Mouse (Mus musculus) hindbrain, embryonic 16.5 days (tissue): Measurements from ENCODE around the gene Stk11. TPM values are rescaled to one million over a fixed set of nuclear protein-coding genes. Genes with fewer than 3 reads are reported as not detected.

Experiments used
- ATAC-seq: fragments of 200-750 bp; cut with Nextera tagmentation; 2 replicates; pipeline ENCODE4 v1.8.0; 2017; ENCODE audit warnings: moderate TSS enrichment, moderate library complexity
- H3K27ac ChIP-seq: fragments of 300-500 bp; sonication (generic); 2 replicates; pipeline ENCODE4 v1.5.1; 2014; ENCODE audit warnings: low read depth, mild to moderate bottlenecking, control low read depth, low read length, moderate library complexity
- H3K27me3 ChIP-seq: fragments of 300-500 bp; sonication (generic); replicated peaks from 2 replicates; pipeline ENCODE4 v1.6.1; 2014; ENCODE audit warnings: low read length; ENCODE audit not compliant: control insufficient read depth, insufficient read depth
- H3K36me3 ChIP-seq: fragments of 300-500 bp; sonication (generic); 2 replicates; pipeline ENCODE4 v1.6.1; 2014; ENCODE audit warnings: mild to moderate bottlenecking, low read length, moderate library complexity, mixed read lengths; ENCODE audit not compliant: control insufficient read depth, insufficient read depth
- H3K4me1 ChIP-seq: fragments of 300-500 bp; sonication (generic); 2 replicates; pipeline ENCODE4 v1.6.1; 2014; ENCODE audit warnings: low read depth, low read length; ENCODE audit not compliant: control insufficient read depth, insufficient read depth
- H3K4me2 ChIP-seq: fragments of 300-500 bp; sonication (generic); 2 replicates; pipeline ENCODE4 v1.6.1; 2014; ENCODE audit warnings: mild to moderate bottlenecking, low read length, control low read depth, moderate library complexity
- H3K4me3 ChIP-seq: fragments of 300-500 bp; sonication (generic); 2 replicates; pipeline ENCODE4 v1.5.1; 2014; ENCODE audit warnings: mild to moderate bottlenecking, low read length, control low read depth, moderate library complexity
- H3K9ac ChIP-seq: fragments of 300-500 bp; sonication (generic); 2 replicates; pipeline ENCODE4 v1.6.1; 2014; ENCODE audit warnings: low read depth, mild to moderate bottlenecking, control low read depth, low read length, moderate library complexity
- H3K9me3 ChIP-seq: fragments of 300-500 bp; sonication (generic); 2 replicates; pipeline ENCODE4 v1.6.1; 2014; ENCODE audit warnings: mild to moderate bottlenecking, low read length, moderate library complexity; ENCODE audit not compliant: control insufficient read depth
- WGBS: fragments of 180-500 bp; shearing (Covaris S2); extraction: QIAGEN DNeasy Blood & Tissue Kit; methylation state at CpG from one replicate; pipeline ENCODE4 v1.1.7; 2014; 5-methylcytosine and 5-hydroxymethylcytosine counted together
- polyA plus RNA-seq: library from polyadenylated mRNA; unstranded; fragments of >200 nt; fragmentation: Nextera tagmentation; extraction: Ambion mirVana; gene quantifications from 2 replicates; pipeline ENCODE4 v1.2.1, GENCODE M21; 2015

The Stk11 gene
- polyA plus RNA-seq, 1 experiment from 2014 or later, result 17.7 TPM

- peaks cover 65% of the 10 kb centered on the region for H3K36me3 ChIP-seq
- ATAC-seq, result peak; percentile 60
- peak overlapping the region; percentile 31; the same call in 1 of the 2 replicates for H3K27ac ChIP-seq
- peak overlapping the region; percentile 4; the same call in 1 of the 2 replicates for H3K4me3 ChIP-seq
- H3K4me2 ChIP-seq, result peak overlapping the region; percentile 34
- WGBS, result 18% methylated on average over 55 of the region's 55 CpGs
- H3K9ac ChIP-seq, result no peak overlapping the region
- peaks cover 15% of the 10 kb centered on the region for H3K4me1 ChIP-seq
- H3K9me3 ChIP-seq, result no peaks in the 10 kb centered on the region
- no peaks in the 10 kb centered on the region for H3K27me3 ChIP-seq
Measured at GRCm38 (mm10) chr10:80131316-80131951, 15.8 kb downstream of the Stk11 start.

GRCm38 (mm10) chr10:80131952-80132350 is 16.3 kb downstream of the Stk11 start:
- H3K9ac ChIP-seq, result 0 out of 2 replicates have a peak overlapping the region, but pooled peaks have one; percentile 10
- H3K4me3 ChIP-seq, result peak overlapping the region; percentile 4; the same call in 1 of the 2 replicates

GRCm38 (mm10) chr10:80133226-80133849 is 17.7 kb downstream of the Stk11 start:
- 75% methylated on average over 8 of the region's 8 CpGs for WGBS
- H3K9ac ChIP-seq, result peak overlapping the region; percentile 24; the same call in 1 of the 2 replicates
- no peak for ATAC-seq

More at GRCm38 (mm10) chr10:80131952-80132350, 16.3 kb downstream of the Stk11 start:
- Histone ChIP-seq H3K27ac (peak overlapping the region; percentile 31; the same call in 1 of the 2 replicates), H3K4me2 (peak overlapping the region; percentile 34), H3K36me3 (peaks cover 65% of the 10 kb centered on the region), H3K4me1 (peaks cover 20% of the 10 kb centered on the region), H3K9me3 (no peaks in the 10 kb centered on the region), H3K27me3 (no peaks in the 10 kb centered on the region)
- peak; percentile 13 for ATAC-seq
- 36% methylated on average over 25 of the region's 27 CpGs for WGBS

DNA sequence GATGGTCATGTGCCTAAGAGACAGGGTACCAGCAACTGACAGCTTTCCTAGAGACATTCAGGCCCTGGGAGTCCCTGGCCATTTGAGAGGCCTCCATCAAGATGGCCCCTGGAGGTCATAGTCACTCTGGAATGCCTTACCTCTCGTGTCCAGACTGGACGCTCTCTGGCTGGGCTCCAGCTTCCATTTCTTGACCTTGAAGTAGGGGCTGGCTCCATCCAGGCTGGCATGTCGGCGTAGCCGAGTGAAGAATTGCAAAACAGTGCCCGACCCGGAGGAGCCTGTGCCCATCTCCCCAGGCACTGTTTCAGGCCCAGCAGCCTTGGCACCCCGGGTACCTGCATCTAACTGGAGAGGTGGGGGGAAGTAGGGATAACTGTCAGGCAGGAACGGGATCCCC is 18.8 kb downstream of the Stk11 start:
- H3K9ac ChIP-seq, result no peak overlapping the region
- H3K4me3 ChIP-seq, result no peak overlapping the region
- H3K27ac ChIP-seq, result no peak overlapping the region
- no peaks in the 10 kb centered on the region for H3K27me3 ChIP-seq
- H3K4me2 ChIP-seq, result no peak overlapping the region
- H3K4me1 ChIP-seq, result peaks cover 35% of the 10 kb centered on the region
- ATAC-seq, result no peak
- WGBS, result 91% methylated on average over 9 of the region's 9 CpGs
- no peaks in the 10 kb centered on the region for H3K9me3 ChIP-seq
- peaks cover 44% of the 10 kb centered on the region; the same call in 1 of the 2 replicates for H3K36me3 ChIP-seq

More at GRCm38 (mm10) chr10:80133226-80133849, 17.7 kb downstream of the Stk11 start:
- Histone ChIP-seq H3K4me1 (peaks cover 32% of the 10 kb centered on the region), H3K9me3 (no peaks in the 10 kb centered on the region), H3K27ac (no peak overlapping the region), H3K4me2 (no peak overlapping the region), H3K27me3 (no peaks in the 10 kb centered on the region), H3K36me3 (peaks cover 52% of the 10 kb centered on the region), H3K4me3 (no peak overlapping the region)

GRCm38 (mm10) chr10:80135161-80135560 is 19.6 kb downstream of the Stk11 start:
- peaks cover 38% of the 10 kb centered on the region; the same call in 1 of the 2 replicates for H3K36me3 ChIP-seq
- WGBS, result 83% methylated on average over 10 of the region's 10 CpGs
- H3K27me3 ChIP-seq, result no peaks in the 10 kb centered on the region
- H3K9ac ChIP-seq, result no peak overlapping the region
- ATAC-seq, result no peak
- H3K4me1 ChIP-seq, result peaks cover 37% of the 10 kb centered on the region
- H3K4me2 ChIP-seq, result no peak overlapping the region
- H3K4me3 ChIP-seq, result no peak overlapping the region
- no peak overlapping the region for H3K27ac ChIP-seq
- no peaks in the 10 kb centered on the region for H3K9me3 ChIP-seq

GRCm38 (mm10) chr10:80135641-80136040 is 20.0 kb downstream of the Stk11 start:
- Histone ChIP-seq H3K36me3 (peaks cover 35% of the 10 kb centered on the region; the same call in 1 of the 2 replicates), H3K9me3 (no peaks in the 10 kb centered on the region), H3K27ac (no peak overlapping the region), H3K9ac (no peak overlapping the region), H3K4me2 (no peak overlapping the region), H3K27me3 (no peaks in the 10 kb centered on the region), H3K4me3 (no peak overlapping the region), H3K4me1 (peaks cover 37% of the 10 kb centered on the region)
- 81% methylated on average over 1 of the region's 1 CpGs for WGBS
- ATAC-seq, result no peak

DNA sequence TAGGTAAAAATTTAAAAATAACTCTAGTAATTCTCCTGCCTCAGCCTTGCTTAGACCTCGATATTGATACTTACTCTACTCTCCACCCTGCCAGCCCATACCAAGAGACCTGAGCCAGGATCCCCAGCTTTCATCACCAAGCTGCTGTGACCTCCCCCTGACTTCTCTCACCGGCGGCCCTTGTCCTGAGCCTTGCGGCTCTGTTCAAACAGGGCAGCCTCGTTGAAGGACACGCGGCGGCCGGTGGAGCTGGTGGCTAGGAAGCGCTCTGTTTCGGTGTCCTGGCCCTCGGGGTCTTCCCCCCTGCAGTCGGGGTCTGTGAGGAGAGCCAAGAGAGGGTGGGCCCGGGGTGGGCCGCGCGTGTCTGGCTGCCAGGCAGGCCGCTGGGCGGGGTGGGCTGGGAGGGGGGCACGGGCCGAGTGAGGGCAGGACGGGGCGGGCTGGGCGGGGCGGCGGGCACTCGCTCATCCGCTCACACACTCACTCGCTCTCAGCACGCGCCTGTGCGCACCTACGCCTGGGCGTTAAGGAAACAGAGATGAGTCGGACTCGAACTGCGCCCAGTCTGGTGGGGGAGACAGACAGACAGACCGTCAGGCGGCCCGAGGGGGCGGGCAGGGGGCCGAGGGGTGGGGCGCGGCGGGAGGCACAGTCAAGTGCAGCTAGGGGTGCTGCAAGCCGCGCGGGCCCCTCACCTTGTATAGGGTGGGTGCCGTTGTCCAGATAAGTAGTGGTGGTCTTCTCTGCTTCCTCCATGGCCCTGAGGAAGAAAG is 20.8 kb downstream of the Stk11 start:
- Histone ChIP-seq H3K9me3 (no peaks in the 10 kb centered on the region), H3K27me3 (no peaks in the 10 kb centered on the region), H3K4me1 (peaks cover 36% of the 10 kb centered on the region), H3K4me2 (peak overlapping the region; percentile 75), H3K4me3 (peak overlapping the region; percentile 77), H3K36me3 (peaks cover 31% of the 10 kb centered on the region; the same call in 1 of the 2 replicates), H3K27ac (peak overlapping the region; percentile 92), H3K9ac (peak overlapping the region; percentile 88)
- ATAC-seq, result no peak
- WGBS, result 23% methylated on average over 42 of the region's 49 CpGs

- peaks cover 30% of the 10 kb centered on the region for H3K4me1 ChIP-seq
- peak overlapping the region; percentile 77 for H3K4me3 ChIP-seq
- H3K4me2 ChIP-seq, result peak overlapping the region; percentile 75
- WGBS, result 2% methylated on average over 24 of the region's 29 CpGs
- no peak for ATAC-seq
- H3K27me3 ChIP-seq, result no peaks in the 10 kb centered on the region
- peak overlapping the region; percentile 88 for H3K9ac ChIP-seq
- H3K9me3 ChIP-seq, result no peaks in the 10 kb centered on the region
- H3K36me3 ChIP-seq, result peaks cover 27% of the 10 kb centered on the region; the same call in 1 of the 2 replicates
- peak overlapping the region; percentile 92 for H3K27ac ChIP-seq
Measured at GRCm38 (mm10) chr10:80136952-80137625, 21.5 kb downstream of the Stk11 start.
